Mouse (Mus musculus) gastrocnemius, adult 18-20 months (tissue): ENCODE results near the gene Mgst2. TPM values are rescaled to one million over a fixed set of nuclear protein-coding genes. Genes with fewer than 3 reads are reported as not detected.

Source experiments
- DNase-seq: peaks from one replicate; pipeline ENCODE4 v3.0.0; 2021; ENCODE audit warnings: low spot score
- total RNA-seq, 2 experiments: library from RNA; stranded (reverse); gene quantifications; 2 replicates each; pipeline ENCODE4 v1.2.3; 2021

Mgst2 gene
- total RNA-seq, 2 experiments from 2014 or later = 0.37 TPM; not detected in 1

DNA sequence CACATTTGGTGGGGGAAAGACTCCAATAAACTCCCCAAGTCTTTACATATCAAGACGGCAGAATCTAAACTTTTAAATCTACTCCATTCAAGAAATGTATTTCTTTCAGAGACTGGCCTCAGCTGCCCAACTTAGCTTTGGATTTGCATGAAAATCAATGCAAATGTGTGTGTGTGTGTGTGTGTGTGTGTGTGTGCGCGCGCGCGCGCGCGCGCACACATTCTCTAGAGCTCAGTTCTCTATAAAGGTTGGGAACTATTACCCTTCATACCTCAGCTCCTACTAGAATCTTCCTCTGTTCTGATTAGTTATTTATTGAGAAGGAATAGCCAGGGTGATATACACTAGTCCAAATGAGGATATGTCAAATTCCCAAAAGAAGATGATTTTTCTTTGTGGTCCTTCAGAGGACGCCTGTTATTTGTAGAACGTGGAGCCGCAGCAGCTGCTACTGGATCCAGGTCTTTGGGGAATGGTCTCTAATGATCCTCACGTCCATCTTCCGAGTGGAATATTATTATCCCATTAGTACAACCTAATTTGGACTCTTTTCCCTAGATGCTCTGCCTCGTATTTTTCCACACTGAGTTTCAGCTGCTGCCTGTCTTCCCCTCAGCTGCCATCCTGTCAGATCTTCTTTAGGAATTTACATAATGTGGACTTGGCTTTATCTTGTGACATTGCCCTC, 71.9 kb downstream of the Mgst2 start:
- DNase-seq = no peak

Other genes with a start within 250 kb of the Mgst2 start
- gene Naa15, start 245.2 kb upstream of the Mgst2 start, total RNA-seq = 10 to 100 TPM; 40.4 to 47.5 TPM
- gene Rab33b, start 176.4 kb upstream of the Mgst2 start, total RNA-seq = 1 to 10 TPM; 6.6 to 7.9 TPM
- gene Setd7, start 99.5 kb upstream of the Mgst2 start, total RNA-seq = 100 to 1,000 TPM; 151 to 156 TPM